Mouse (Mus musculus): Measurements from ENCODE around the gene Gm10073. TPM values are rescaled to one million over a fixed set of nuclear protein-coding genes. Genes with fewer than 3 reads are reported as not detected.
"Not testable (repeated sequence)": the region's sequence is repeated elsewhere in the genome, so short reads cannot be mapped to it uniquely, and the experiment has no call there.

Gm10073 gene
- total RNA-seq (2017) = 2.2 to 11.5 TPM (median 9.5 TPM) in 3 replicates

DNA sequence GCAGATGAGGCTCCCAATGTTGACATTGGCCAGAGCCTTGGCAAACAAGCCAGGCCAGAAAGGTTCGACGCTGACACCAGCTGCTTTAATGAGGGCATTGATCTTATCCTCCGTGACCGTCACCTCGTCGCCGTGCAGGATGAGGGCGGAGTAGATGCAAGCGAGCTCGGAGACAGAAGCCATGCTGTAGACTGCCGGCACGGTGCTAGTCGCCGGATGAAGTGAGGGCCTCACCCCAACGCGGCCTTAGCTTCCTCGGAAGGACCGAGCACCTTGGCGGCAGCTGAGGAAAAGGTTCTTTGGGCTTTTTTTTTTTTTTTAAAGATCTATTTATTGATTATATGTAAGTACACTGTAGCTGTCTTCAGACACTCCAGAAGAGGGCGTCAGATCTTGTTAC is at the start of gene Gm10073:
Gene Gm10073 (minus strand): TSS at position 294 of the 400 bp plus-strand sequence.
- ATAC-seq (replicated peaks; ENCODE audit: insufficient number of reproducible peaks, low FRiP score, low TSS enrichment, poor library complexity, severe bottlenecking) = not testable (repeated sequence)

GRCm38 (mm10) chr8:106623016-106623415 is 49.8 kb upstream of the Gm10073 start:
- ATAC-seq (replicated peaks; ENCODE audit: insufficient number of reproducible peaks, low FRiP score, low TSS enrichment, poor library complexity, severe bottlenecking) = no peak

- ATAC-seq (replicated peaks; ENCODE audit: insufficient number of reproducible peaks, low FRiP score, low TSS enrichment, poor library complexity, severe bottlenecking) = no peak
These were observed 47.2 kb upstream of the Gm10073 start for GRCm38 (mm10) chr8:106620488-106620887.

DNA sequence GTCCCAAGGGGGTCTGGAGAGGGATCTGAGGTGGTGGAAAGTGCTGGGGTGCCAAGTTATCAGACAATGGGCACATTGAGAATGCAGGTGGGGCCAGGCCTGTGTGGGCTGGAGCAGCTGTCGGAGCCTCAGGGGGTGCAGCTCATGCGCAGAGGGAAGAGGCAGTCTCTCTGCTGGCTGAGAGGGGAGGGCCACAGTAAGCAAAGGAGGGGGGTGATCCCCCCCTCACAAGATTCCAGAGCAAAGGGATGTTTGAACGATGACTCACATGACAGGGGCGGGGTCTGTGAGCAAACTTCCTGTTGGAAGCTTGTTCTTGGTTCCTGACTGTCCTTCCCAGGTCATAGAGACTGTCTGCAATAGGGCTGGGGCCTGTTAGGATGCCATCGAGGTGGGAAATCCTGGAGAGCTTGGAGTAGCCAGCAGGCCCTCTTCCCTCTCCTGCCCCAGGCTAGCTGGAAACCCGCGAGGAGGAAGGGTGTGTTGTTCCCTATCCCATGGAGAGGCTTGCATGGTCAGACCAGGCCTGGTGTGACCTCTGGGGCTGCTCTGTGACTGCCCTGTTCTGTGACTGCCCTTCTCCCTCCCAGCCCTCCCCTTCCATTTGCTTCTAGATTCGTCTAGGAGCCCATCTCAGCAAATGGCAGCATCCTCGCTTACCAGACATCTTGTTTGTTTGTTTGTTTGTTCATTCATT is 46.4 kb upstream of the Gm10073 start:
- ATAC-seq (replicated peaks; ENCODE audit: insufficient number of reproducible peaks, low FRiP score, low TSS enrichment, poor library complexity, severe bottlenecking) = no peak

DNA sequence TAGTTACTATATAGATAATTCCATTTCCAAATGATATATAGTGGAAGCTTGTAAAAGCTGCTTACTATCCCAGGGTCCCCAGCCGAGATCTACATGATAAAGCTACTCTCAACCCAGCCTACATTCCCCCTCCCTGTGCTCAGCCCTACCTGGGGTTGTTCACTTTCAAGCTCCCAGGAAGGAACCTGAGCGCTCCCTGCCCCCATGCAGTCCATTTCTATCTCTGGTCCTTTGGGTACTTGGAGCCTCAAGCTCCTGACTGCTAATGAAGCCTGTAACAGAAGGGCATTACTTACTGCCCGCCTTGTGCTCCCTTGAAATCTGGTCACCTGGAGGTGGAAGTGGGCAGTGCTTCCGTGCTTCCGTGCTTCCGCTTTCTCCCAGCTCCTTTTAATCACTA is 45.1 kb upstream of the Gm10073 start:
- ATAC-seq (replicated peaks; ENCODE audit: insufficient number of reproducible peaks, low FRiP score, low TSS enrichment, poor library complexity, severe bottlenecking) = no peak

- no peak for ATAC-seq (replicated peaks; ENCODE audit: insufficient number of reproducible peaks, low FRiP score, low TSS enrichment, poor library complexity, severe bottlenecking)
These were observed 44.6 kb upstream of the Gm10073 start for GRCm38 (mm10) chr8:106617865-106618264.

DNA sequence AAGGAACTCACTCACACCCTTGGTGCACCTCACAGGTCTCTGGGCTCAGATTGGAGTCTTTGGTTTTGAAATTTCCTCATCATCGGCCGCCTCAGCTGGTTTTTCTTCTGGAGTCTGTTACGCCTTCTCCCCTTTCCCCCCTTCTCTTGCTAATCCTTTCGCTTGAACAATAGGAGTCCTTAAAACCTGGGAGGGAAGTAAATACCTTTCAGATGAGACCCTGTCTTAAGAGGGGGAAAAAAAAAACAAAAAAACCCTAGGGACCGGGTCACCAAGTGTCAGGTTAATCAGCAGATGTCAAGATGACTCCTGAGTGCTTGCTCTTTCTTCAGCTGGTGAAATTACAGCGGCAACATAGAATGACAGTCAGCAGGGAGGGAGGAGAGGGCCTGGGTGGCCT is 43.9 kb upstream of the Gm10073 start:
- no peak for ATAC-seq (replicated peaks; ENCODE audit: insufficient number of reproducible peaks, low FRiP score, low TSS enrichment, poor library complexity, severe bottlenecking)

- no peak for ATAC-seq (replicated peaks; ENCODE audit: insufficient number of reproducible peaks, low FRiP score, low TSS enrichment, poor library complexity, severe bottlenecking)
These were observed 43.4 kb upstream of the Gm10073 start for GRCm38 (mm10) chr8:106616679-106617078.

DNA sequence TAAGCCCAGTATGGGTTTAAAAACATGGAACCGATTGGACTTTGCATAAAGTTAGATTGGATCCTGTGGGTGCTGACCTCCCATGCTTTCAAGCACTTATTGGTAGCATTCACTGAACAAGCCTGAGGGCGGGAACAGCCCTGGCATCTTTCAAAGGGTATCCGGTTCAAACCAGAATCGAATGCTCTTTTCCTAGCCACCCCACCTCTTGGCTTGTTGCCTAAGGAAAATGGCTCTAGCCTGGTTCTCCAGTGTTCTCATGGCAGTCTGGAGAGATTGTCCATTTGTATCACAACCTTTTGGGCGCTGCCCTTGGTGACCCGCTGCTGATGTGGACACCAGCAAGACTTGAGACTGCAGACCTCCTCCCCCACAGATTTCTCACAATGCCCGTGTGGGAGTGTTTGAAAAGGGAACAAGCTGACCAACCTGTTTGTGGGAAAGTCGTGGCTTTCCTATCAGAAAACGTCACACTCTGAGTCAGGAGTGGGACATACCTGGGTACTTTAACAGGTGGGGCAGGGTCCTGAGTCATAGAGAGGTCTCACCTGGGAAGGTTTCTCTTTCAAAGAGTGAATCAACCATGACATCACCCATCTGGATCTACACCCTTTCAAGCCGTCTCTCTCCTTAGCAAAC is 42.5 kb upstream of the Gm10073 start:
- no peak for ATAC-seq (replicated peaks; ENCODE audit: insufficient number of reproducible peaks, low FRiP score, low TSS enrichment, poor library complexity, severe bottlenecking)

DNA sequence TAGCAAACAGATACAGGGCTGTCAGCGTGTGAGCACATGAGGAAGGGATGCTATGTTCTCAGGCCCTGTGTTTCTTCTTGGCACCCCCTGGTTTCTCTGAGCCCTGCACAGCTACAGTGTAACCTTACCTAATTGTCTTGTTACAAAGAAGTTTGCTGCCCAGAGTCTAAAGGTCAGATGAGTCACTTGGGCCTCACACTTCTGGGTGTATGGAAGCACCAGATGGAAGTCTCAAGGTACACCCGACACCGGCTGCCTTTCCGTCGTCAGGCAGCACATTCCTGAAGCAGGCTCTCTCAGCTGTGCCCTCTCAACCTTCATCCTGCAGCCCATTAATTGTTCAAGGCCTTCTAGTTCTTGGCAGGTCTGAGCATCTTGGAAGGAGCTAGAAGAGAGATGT is 41.4 kb upstream of the Gm10073 start:
- no peak for ATAC-seq (replicated peaks; ENCODE audit: insufficient number of reproducible peaks, low FRiP score, low TSS enrichment, poor library complexity, severe bottlenecking)

DNA sequence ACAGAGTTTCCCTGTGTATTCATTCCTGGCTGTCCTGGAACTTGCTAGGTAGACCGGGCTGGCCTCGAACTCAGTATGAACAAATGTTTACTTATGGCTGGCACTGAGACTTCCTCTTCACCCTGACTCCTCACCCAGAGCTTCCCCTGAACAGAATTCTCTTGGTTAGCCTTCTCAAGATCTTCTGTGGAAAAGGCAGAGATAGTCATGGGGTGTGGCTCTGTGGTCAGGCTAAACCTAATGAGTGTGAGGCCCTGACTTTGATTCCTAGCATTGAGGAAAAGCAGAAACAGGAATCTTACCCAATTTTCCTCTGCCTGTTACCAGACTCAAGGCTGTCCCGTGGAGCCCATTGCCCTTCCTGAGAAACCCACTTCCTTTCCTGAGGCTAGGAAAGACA is 38.8 kb upstream of the Gm10073 start:
- peak; percentile 83 for ATAC-seq (replicated peaks; ENCODE audit: insufficient number of reproducible peaks, low FRiP score, low TSS enrichment, poor library complexity, severe bottlenecking)

- peak; percentile 25 for ATAC-seq (replicated peaks; ENCODE audit: insufficient number of reproducible peaks, low FRiP score, low TSS enrichment, poor library complexity, severe bottlenecking)
These were observed 37.8 kb upstream of the Gm10073 start for GRCm38 (mm10) chr8:106610958-106611640.

- ATAC-seq (replicated peaks; ENCODE audit: insufficient number of reproducible peaks, low FRiP score, low TSS enrichment, poor library complexity, severe bottlenecking) = no peak
These were observed 36.0 kb upstream of the Gm10073 start for GRCm38 (mm10) chr8:106609076-106609903.

DNA sequence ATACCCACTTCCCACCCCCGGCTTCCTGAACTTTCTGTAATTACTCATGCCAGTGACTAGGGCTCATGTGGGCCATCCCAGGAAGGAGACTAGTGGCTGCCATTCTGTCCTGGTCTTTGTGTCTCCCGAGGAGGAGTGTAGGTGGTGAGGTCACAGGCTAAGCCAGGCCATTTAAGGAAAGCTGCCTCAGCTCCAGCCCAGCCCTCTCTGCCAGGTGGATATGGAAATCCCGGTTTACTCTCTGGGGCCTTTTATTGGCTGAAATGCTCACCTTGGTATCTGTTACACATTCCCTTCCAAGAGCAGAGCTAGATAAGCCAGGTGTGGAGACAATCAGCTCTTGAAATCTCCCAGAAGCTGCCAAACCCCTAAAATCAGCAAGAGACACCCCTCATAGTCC is 35.2 kb upstream of the Gm10073 start:
- no peak for ATAC-seq (replicated peaks; ENCODE audit: insufficient number of reproducible peaks, low FRiP score, low TSS enrichment, poor library complexity, severe bottlenecking)

DNA sequence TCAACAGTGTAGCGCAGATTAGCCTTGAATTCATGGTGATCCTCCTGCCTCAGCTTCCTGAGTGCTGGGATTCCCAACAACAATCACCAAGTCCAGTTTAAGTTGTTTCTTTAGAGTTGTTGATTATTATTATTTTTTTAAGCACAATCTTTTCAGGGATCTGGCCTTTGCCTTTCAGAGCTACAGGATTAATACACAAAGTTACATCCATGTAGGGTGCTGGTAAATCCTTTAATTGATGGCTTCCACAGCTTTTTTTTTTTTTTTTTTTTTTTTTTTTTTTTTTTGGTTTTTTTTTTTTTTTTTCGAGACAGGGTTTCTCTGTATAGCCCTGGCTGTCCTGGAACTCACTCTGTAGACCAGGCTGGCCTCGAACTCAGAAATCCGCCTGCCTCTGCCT is 34.5 kb upstream of the Gm10073 start:
- ATAC-seq (replicated peaks; ENCODE audit: insufficient number of reproducible peaks, low FRiP score, low TSS enrichment, poor library complexity, severe bottlenecking) = not testable (repeated sequence)

DNA sequence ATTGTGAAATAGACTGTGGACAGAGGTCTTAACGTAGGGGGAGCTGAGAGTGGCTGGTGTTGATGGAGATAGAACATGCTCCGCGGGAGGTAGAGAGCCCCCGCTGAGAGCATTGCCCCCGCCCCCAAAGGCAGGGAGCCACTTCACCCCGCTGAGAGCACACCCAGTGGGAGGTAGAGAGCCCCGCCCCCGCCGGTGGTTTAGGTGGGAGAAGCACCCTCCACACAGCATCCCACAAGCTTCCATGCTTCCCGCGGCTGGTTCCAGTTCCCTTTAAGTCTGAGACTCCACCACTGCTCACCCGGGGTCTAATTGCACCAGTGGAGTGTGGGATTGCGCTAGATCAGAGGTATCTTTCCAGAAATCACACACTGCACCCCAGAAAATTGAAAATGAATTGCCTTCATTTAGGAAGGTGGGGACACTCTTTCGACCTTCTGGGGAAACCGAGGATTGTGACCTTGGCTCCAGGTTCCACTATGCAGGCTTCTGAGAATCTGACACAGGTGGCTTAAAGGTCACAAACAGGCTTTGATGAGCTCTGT is 33.4 kb upstream of the Gm10073 start:
- no peak for ATAC-seq (replicated peaks; ENCODE audit: insufficient number of reproducible peaks, low FRiP score, low TSS enrichment, poor library complexity, severe bottlenecking)

GRCm38 (mm10) chr8:106606121-106606520 is 32.9 kb upstream of the Gm10073 start:
- ATAC-seq (replicated peaks; ENCODE audit: insufficient number of reproducible peaks, low FRiP score, low TSS enrichment, poor library complexity, severe bottlenecking) = no peak

DNA sequence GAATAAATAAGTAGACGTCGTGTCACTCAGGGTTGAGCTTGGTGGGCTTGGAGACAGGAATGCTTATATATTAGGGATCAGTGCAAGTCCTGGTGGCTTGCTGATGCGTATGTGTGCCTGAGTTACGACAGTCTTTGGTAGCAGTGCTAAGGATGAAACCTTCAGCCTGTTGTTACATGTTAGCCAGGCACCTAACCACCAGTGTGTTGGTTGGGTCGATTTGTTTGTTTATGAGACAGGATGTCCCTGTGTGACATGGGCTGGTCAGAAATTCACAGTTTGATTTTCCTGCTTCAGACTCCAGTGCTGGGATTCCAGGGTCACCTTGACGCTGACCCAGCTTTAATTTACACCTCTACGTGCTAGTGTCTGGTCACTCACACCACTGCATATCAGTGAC is 32.4 kb upstream of the Gm10073 start:
- ATAC-seq (replicated peaks; ENCODE audit: insufficient number of reproducible peaks, low FRiP score, low TSS enrichment, poor library complexity, severe bottlenecking) = no peak

DNA sequence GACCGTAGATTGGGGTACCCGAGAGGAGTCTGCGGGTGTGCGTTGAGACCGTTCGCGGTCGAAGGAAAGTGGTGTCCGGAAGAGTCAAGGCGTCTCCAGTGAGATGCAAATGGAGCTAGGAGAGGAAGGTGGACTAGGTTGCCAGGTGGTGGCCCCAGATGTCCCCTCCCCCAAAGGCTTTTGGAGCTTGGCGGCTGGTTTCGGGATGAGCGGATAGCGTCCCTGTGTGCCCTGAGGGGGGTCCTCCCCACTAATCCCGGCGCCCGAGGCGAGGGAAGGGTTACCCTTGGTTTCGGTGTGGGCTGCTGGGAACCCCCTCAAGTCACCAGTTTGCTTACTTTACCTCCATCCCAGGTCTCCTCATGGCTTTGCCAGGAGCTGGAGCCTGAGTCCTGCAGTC is 30.7 kb upstream of the Gm10073 start:
- no peak for ATAC-seq (replicated peaks; ENCODE audit: insufficient number of reproducible peaks, low FRiP score, low TSS enrichment, poor library complexity, severe bottlenecking)

Data from monocyte, adult 5-6 weeks (primary cell).